Mouse (Mus musculus) lung, embryonic 16.5 days (tissue): Measurements from ENCODE around the gene St7l. TPM values are rescaled to one million over a fixed set of nuclear protein-coding genes. Genes with fewer than 3 reads are reported as not detected.

Experiments used
- ATAC-seq: fragments of 200-750 bp; cut with Nextera tagmentation; 2 replicates; pipeline ENCODE4 v1.8.0; 2017; ENCODE audit warnings: low read depth, mild to moderate bottlenecking, moderate library complexity
- H3K27ac ChIP-seq: fragments of 300-500 bp; sonication (generic); 2 replicates; pipeline ENCODE4 v1.5.1; 2014; ENCODE audit warnings: mild to moderate bottlenecking, control low read depth, low read length
- H3K27me3 ChIP-seq: fragments of 300-500 bp; sonication (generic); 2 replicates; pipeline ENCODE4 v1.6.1; 2014; ENCODE audit warnings: low read depth, low read length, mixed read lengths; ENCODE audit not compliant: control insufficient read depth, insufficient read depth
- H3K36me3 ChIP-seq: fragments of 300-500 bp; sonication (generic); 2 replicates; pipeline ENCODE4 v1.6.1; 2014; ENCODE audit warnings: low read length; ENCODE audit not compliant: control insufficient read depth, insufficient read depth
- H3K4me1 ChIP-seq: fragments of 300-500 bp; sonication (generic); replicated peaks from 2 replicates; pipeline ENCODE4 v1.6.1; 2014; ENCODE audit warnings: low read length, mixed read lengths; ENCODE audit not compliant: control insufficient read depth, insufficient read depth
- H3K4me2 ChIP-seq: fragments of 300-500 bp; sonication (generic); 2 replicates; pipeline ENCODE4 v1.6.1; 2014; ENCODE audit warnings: low read depth, low read length, control low read depth
- H3K4me3 ChIP-seq: fragments of 300-500 bp; sonication (generic); 2 replicates; pipeline ENCODE4 v1.5.1; 2014; ENCODE audit warnings: mild to moderate bottlenecking, low read length, control low read depth
- H3K9ac ChIP-seq: fragments of 300-500 bp; sonication (generic); 2 replicates; pipeline ENCODE4 v1.6.1; 2014; ENCODE audit warnings: low read length, control low read depth
- H3K9me3 ChIP-seq: fragments of 300-500 bp; sonication (generic); 2 replicates; pipeline ENCODE4 v1.6.1; 2016; ENCODE audit warnings: low read length; ENCODE audit not compliant: control insufficient read depth
- WGBS: fragments of 180-500 bp; shearing (Covaris S2); extraction: QIAGEN DNeasy Blood & Tissue Kit; methylation state at CpG from one replicate; pipeline ENCODE4 v1.1.7; 2014; 5-methylcytosine and 5-hydroxymethylcytosine counted together
- polyA plus RNA-seq: library from polyadenylated mRNA; unstranded; fragments of >200 nt; fragmentation: Nextera tagmentation; extraction: Ambion mirVana; gene quantifications from 2 replicates; pipeline ENCODE4 v1.2.1, GENCODE M21; 2015

Gene St7l
- polyA plus RNA-seq, 1 experiment from 2014 or later = 35.9 TPM

- Histone ChIP-seq H3K27ac (no peak overlapping the region), H3K27me3 (peaks cover under 1% of the 10 kb centered on the region; the same call in 1 of the 2 replicates), H3K36me3 (0 out of 2 replicates have a peak, but pooled peaks cover 2% of the 10 kb centered on the region), H3K4me3 (no peak overlapping the region), H3K4me2 (no peak overlapping the region), H3K9me3 (no peaks in the 10 kb centered on the region), H3K9ac (no peak overlapping the region), H3K4me1 (peaks cover 9% of the 10 kb centered on the region)
- 94% methylated on average over 15 of the region's 15 CpGs for WGBS
- ATAC-seq = no peak
Measured at GRCm38 (mm10) chr3:104954551-104954950, 90.7 kb downstream of the St7l start.

GRCm38 (mm10) chr3:104956131-104956581 lies 92.4 kb downstream of the St7l start:
- Histone ChIP-seq H3K27ac (peak overlapping the region; percentile 43; the same call in 1 of the 2 replicates), H3K4me1 (peaks cover 10% of the 10 kb centered on the region), H3K9me3 (no peaks in the 10 kb centered on the region), H3K36me3 (0 out of 2 replicates have a peak, but pooled peaks cover 2% of the 10 kb centered on the region), H3K27me3 (peaks cover 10% of the 10 kb centered on the region), H3K4me3 (no peak overlapping the region), H3K9ac (no peak overlapping the region), H3K4me2 (no peak overlapping the region)
- peak; percentile 82 for ATAC-seq
- 48% methylated on average over 6 of the region's 6 CpGs for WGBS

- Histone ChIP-seq H3K4me1 (peaks cover 32% of the 10 kb centered on the region), H3K9me3 (no peaks in the 10 kb centered on the region), H3K4me3 (peak overlapping the region; percentile 63; the same call in 1 of the 2 replicates), H3K36me3 (no peaks in the 10 kb centered on the region), H3K27ac (no peak overlapping the region), H3K27me3 (peaks cover 26% of the 10 kb centered on the region), H3K9ac (no peak overlapping the region), H3K4me2 (peak overlapping the region; percentile 84; the same call in 1 of the 2 replicates)
- 13% methylated on average over 19 of the region's 19 CpGs for WGBS
- no peak for ATAC-seq
Measured at GRCm38 (mm10) chr3:104960026-104961000, 96.5 kb downstream of the St7l start.

GRCm38 (mm10) chr3:104961066-104962059 lies 97.6 kb downstream of the St7l start, which contains the start of gene Wnt2b:
TSS of gene Wnt2b (minus strand) at chr3:104961921.
- peak; percentile 58 for ATAC-seq
- H3K9ac ChIP-seq = peak within 1 kb of the TSS; percentile 64
- 1% methylated on average over 56 of the region's 87 CpGs for WGBS
- no peaks in the 10 kb centered on the region for H3K9me3 ChIP-seq
- H3K27me3 ChIP-seq = peaks cover 26% of the 10 kb centered on the region
- peak within 1 kb of the TSS; percentile 84 for H3K4me2 ChIP-seq
- peak within 1 kb of the TSS; percentile 63 for H3K4me3 ChIP-seq
- H3K36me3 ChIP-seq = no peaks in the 10 kb centered on the region
- H3K4me1 ChIP-seq = peaks cover 26% of the 10 kb centered on the region
- H3K27ac ChIP-seq = peak within 1 kb of the TSS; percentile 37; the same call in 1 of the 2 replicates

GRCm38 (mm10) chr3:104962141-104962611 lies 98.4 kb downstream of the St7l start:
- no peaks in the 10 kb centered on the region for H3K36me3 ChIP-seq
- ATAC-seq = peak; percentile 72
- H3K4me3 ChIP-seq = peak overlapping the region; percentile 63
- 1% methylated on average over 31 of the region's 31 CpGs for WGBS
- H3K4me2 ChIP-seq = peak overlapping the region; percentile 84
- no peaks in the 10 kb centered on the region for H3K9me3 ChIP-seq
- H3K27me3 ChIP-seq = peaks cover 26% of the 10 kb centered on the region
- peak overlapping the region; percentile 64 for H3K9ac ChIP-seq
- peaks cover 26% of the 10 kb centered on the region for H3K4me1 ChIP-seq
- peak overlapping the region; percentile 37; the same call in 1 of the 2 replicates for H3K27ac ChIP-seq

- WGBS = 3% methylated on average over 5 of the region's 5 CpGs
- ATAC-seq = peak; percentile 51
- Histone ChIP-seq H3K4me2 (peak overlapping the region; percentile 84), H3K9ac (no peak overlapping the region; the same call in 1 of the 2 replicates), H3K4me3 (no peak overlapping the region), H3K9me3 (no peaks in the 10 kb centered on the region), H3K4me1 (peaks cover 29% of the 10 kb centered on the region), H3K27ac (peak overlapping the region; percentile 37; the same call in 1 of the 2 replicates), H3K36me3 (no peaks in the 10 kb centered on the region), H3K27me3 (peaks cover 26% of the 10 kb centered on the region)
Measured at GRCm38 (mm10) chr3:104962866-104963265, 99.1 kb downstream of the St7l start.

- 17% methylated on average over 13 of the region's 13 CpGs for WGBS
- Histone ChIP-seq H3K36me3 (no peaks in the 10 kb centered on the region), H3K9ac (no peak overlapping the region), H3K27ac (peak overlapping the region; percentile 37; the same call in 1 of the 2 replicates), H3K27me3 (peaks cover 26% of the 10 kb centered on the region), H3K4me3 (no peak overlapping the region), H3K4me2 (no peak overlapping the region), H3K9me3 (no peaks in the 10 kb centered on the region), H3K4me1 (peaks cover 29% of the 10 kb centered on the region)
- no peak for ATAC-seq
Measured at GRCm38 (mm10) chr3:104963331-104964276, 99.8 kb downstream of the St7l start.
